Mouse (Mus musculus) intestine, postnatal 0 days (tissue): ENCODE results near the gene Kcng3. TPM values are rescaled to one million over a fixed set of nuclear protein-coding genes. Genes with fewer than 3 reads are reported as not detected.

ENCODE experiments used
- ATAC-seq: fragments of 200-750 bp; cut with Nextera tagmentation; 2 replicates; pipeline ENCODE4 v1.8.0; 2017; ENCODE audit warnings: mild to moderate bottlenecking, moderate TSS enrichment, moderate library complexity
- H3K27ac ChIP-seq: fragments of 300-500 bp; sonication (generic); 2 replicates; pipeline ENCODE4 v1.5.1; 2014; ENCODE audit warnings: mild to moderate bottlenecking, low read depth, low read length, moderate library complexity
- H3K27me3 ChIP-seq: fragments of 300-500 bp; sonication (generic); replicated peaks from 2 replicates; pipeline ENCODE4 v1.6.1; 2014; ENCODE audit warnings: low read length, mixed read lengths; ENCODE audit not compliant: control insufficient read depth, insufficient read depth
- H3K36me3 ChIP-seq: fragments of 300-500 bp; sonication (generic); 2 replicates; pipeline ENCODE4 v1.6.1; 2014; ENCODE audit warnings: mild to moderate bottlenecking, moderate library complexity; ENCODE audit not compliant: control insufficient read depth, insufficient read depth
- H3K4me1 ChIP-seq: fragments of 300-500 bp; sonication (generic); replicated peaks from 2 replicates; pipeline ENCODE4 v1.6.1; 2014; ENCODE audit warnings: antibody characterized with exemption, low read length, mixed read lengths; ENCODE audit not compliant: control insufficient read depth, insufficient read depth
- H3K4me2 ChIP-seq: fragments of 300-500 bp; sonication (generic); replicated peaks from 2 replicates; pipeline ENCODE4 v1.6.1; 2014; ENCODE audit warnings: low read depth, mild to moderate bottlenecking, moderate library complexity
- H3K4me3 ChIP-seq: fragments of 300-500 bp; sonication (generic); 2 replicates; pipeline ENCODE4 v1.5.1; 2014; ENCODE audit warnings: low read depth, low read length
- H3K9ac ChIP-seq: fragments of 300-500 bp; sonication (generic); 2 replicates; pipeline ENCODE4 v1.6.1; 2014; ENCODE audit warnings: mild to moderate bottlenecking, low read depth, low read length
- H3K9me3 ChIP-seq: fragments of 300-500 bp; sonication (generic); 2 replicates; pipeline ENCODE4 v1.6.1; 2016; ENCODE audit warnings: mixed run types; ENCODE audit not compliant: control insufficient read depth
- CTCF ChIP-seq: sonication (generic); IDR thresholded peaks from 2 replicates; pipeline ENCODE4 v1.5.1; 2016; ENCODE audit warnings: low read depth, mild to moderate bottlenecking, control low read depth, antibody characterized with exemption, moderate library complexity
- WGBS: fragments of 180-500 bp; shearing (Covaris S2); extraction: QIAGEN DNeasy Blood & Tissue Kit; methylation state at CpG from one replicate; pipeline ENCODE4 v1.1.7; 2014; 5-methylcytosine and 5-hydroxymethylcytosine counted together
- polyA plus RNA-seq: library from polyadenylated mRNA; unstranded; fragments of >200 nt; fragmentation: Nextera tagmentation; extraction: Ambion mirVana; gene quantifications from 2 replicates; pipeline ENCODE4 v1.2.1, GENCODE M21; 2015

The Kcng3 gene
- polyA plus RNA-seq, 1 experiment from 2014 or later, result not detected

DNA sequence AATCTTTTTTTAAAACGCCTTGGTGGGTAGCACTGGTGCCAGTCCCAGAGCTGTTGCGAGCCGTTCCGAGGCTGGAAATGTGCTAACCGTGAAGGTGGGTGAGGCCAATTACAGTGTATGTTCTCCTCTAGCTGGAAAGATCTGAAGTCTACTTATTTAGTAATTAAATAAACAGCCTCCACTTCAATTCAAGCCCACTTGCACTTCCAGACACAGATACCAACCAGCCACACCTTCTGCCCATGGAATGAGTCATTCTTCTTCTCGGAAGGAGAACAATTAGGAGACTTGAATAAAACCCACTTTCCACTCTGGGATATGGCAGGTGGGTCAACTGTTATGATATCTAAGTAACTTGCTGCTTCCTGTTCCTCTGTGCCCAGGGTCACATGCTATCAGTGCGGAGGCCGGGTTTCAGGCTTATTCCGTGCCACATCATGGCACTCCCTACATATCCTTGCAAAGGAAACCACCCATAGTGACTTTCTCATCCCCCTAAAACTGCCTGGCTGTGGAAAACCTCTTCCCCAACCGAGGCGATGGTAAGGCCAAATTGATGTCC lies 54.8 kb downstream of the Kcng3 start:
- TF ChIP-seq CTCF, result no peak
- no peak overlapping the region for H3K4me3 ChIP-seq
- no peak overlapping the region for H3K4me2 ChIP-seq
- ATAC-seq, result 0 out of 2 replicates have a peak, but pooled peaks have one; percentile 16
- no peaks in the 10 kb centered on the region for H3K4me1 ChIP-seq
- H3K9ac ChIP-seq, result no peak overlapping the region
- H3K36me3 ChIP-seq, result no peaks in the 10 kb centered on the region
- H3K27ac ChIP-seq, result no peak overlapping the region
- no peaks in the 10 kb centered on the region for H3K27me3 ChIP-seq
- no peaks in the 10 kb centered on the region for H3K9me3 ChIP-seq
- 81% methylated on average over 11 of the region's 11 CpGs for WGBS

DNA sequence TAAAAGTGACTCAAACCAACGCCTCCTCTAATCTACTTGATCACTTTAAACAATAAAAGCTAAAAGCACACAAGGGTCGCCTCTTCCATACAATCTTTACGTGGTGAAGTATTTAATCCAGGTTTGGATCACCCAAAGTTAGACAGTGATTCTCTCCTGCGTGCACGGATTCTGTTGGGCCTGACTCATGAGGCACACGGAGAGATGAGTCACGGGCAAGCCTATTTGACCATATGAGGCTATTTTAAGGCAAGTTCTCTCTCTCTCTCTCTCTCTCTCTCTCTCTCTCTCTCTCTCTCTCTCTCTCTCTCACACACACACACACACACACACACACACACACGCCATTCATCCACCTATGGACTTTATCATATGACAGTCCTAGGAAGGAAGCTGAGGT lies 57.1 kb downstream of the Kcng3 start:
- no peak overlapping the region for H3K9ac ChIP-seq
- no peak overlapping the region for H3K4me3 ChIP-seq
- no peak overlapping the region for H3K27ac ChIP-seq
- TF ChIP-seq CTCF, result no peak
- no peaks in the 10 kb centered on the region for H3K36me3 ChIP-seq
- H3K4me2 ChIP-seq, result no peak overlapping the region
- no peak for ATAC-seq
- H3K27me3 ChIP-seq, result no peaks in the 10 kb centered on the region
- no peaks in the 10 kb centered on the region for H3K4me1 ChIP-seq
- WGBS, result 88% methylated on average over 8 of the region's 8 CpGs
- no peaks in the 10 kb centered on the region for H3K9me3 ChIP-seq

DNA sequence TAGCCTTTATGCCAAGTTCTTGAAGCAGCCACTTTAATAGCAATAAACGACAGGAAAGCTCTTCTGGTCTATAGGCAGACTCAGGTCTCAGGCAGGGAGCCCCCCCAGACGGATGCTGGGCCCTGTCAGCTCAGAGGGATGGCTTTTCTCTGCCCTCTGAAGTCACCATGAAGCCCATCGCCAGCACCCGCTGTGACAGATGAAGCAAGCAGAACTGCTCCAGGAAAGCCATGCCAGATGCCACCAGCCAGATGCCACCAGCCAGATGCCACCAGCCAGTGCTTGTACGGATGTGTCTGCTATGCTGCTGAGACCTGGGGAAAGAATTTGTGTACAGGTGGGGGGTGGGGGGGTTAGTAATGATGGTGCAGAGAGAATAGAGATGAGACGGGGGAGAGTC lies 58.6 kb downstream of the Kcng3 start:
- 68% methylated on average over 6 of the region's 6 CpGs for WGBS
- no peak overlapping the region for H3K4me2 ChIP-seq
- no peak overlapping the region for H3K4me3 ChIP-seq
- no peak overlapping the region for H3K9ac ChIP-seq
- no peak for TF ChIP-seq CTCF
- H3K27ac ChIP-seq, result no peak overlapping the region
- H3K27me3 ChIP-seq, result no peaks in the 10 kb centered on the region
- H3K36me3 ChIP-seq, result no peaks in the 10 kb centered on the region
- H3K4me1 ChIP-seq, result no peaks in the 10 kb centered on the region
- no peaks in the 10 kb centered on the region for H3K9me3 ChIP-seq
- no peak for ATAC-seq

DNA sequence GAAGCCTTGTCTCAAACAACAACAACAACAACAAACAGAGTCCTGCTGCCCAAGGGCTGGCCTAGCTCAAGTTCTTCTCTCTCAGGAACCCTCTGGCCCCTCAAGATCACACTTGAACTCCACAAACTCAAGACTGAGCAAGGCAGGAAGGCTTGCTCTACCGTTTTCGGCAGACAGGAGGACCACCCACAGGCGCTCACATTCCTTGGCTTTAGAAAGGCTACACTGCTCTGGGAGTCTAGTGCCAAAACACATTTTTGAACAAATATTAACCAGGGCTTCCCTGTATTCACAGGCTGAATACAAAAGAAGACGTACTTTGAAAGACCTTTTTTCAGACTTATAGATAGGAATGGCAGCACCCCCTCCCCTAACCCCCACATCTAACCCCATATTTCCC lies 59.3 kb downstream of the Kcng3 start:
- WGBS, result 46% methylated on average over 4 of the region's 4 CpGs
- Histone ChIP-seq H3K4me2 (no peak overlapping the region), H3K4me3 (no peak overlapping the region), H3K4me1 (no peaks in the 10 kb centered on the region), H3K27me3 (no peaks in the 10 kb centered on the region), H3K27ac (no peak overlapping the region), H3K9ac (no peak overlapping the region), H3K36me3 (no peaks in the 10 kb centered on the region), H3K9me3 (no peaks in the 10 kb centered on the region)
- no peak for ATAC-seq
- TF ChIP-seq CTCF, result peak; percentile 35; the same call in 1 of the 2 replicates

DNA sequence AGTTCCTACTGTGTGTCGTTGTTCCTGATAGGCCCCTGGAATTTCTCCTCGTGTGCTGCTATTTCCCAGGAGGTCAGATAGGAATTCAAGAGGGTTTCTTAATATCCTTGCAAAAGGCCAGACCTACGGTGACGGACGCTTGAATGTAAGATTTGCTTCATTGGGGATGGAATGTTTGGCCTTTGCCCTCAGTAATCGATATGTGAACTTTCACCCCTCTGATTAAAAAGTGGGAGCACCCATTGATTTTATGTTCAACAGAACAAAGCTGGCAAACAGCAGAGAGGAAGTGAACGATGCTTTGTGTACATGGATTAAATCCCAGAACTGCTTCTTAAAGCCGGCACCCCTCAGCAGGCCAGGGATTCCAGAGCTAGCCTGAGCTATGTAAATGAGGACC lies 64.3 kb downstream of the Kcng3 start:
- Histone ChIP-seq H3K9me3 (no peaks in the 10 kb centered on the region), H3K27me3 (no peaks in the 10 kb centered on the region), H3K27ac (no peak overlapping the region), H3K4me2 (no peak overlapping the region), H3K36me3 (no peaks in the 10 kb centered on the region), H3K4me1 (no peaks in the 10 kb centered on the region), H3K4me3 (no peak overlapping the region), H3K9ac (no peak overlapping the region)
- no peak for ATAC-seq
- WGBS, result 40% methylated on average over 8 of the region's 8 CpGs
- no peak for TF ChIP-seq CTCF

DNA sequence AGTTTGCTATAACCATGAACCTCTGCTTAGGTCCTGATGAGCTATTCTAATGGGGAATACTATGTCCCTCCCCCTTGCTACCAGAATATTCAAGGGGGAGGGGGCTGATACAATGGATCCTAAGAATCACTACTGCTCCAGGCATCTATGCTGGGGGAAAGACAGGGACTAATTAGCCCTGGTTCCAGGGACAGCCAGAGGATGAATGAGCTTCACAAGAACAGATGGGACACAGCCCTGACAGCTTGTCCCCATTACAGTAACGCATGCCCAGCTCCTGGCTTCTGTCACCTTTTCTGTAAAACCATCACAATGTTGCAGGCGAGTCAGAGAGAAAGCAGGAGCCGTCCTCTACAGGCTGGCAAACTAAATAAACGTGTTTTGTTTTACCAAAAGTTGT lies 66.2 kb downstream of the Kcng3 start:
- WGBS, result 68% methylated on average over 4 of the region's 4 CpGs
- Histone ChIP-seq H3K27ac (no peak overlapping the region), H3K27me3 (no peaks in the 10 kb centered on the region), H3K36me3 (no peaks in the 10 kb centered on the region), H3K9me3 (no peaks in the 10 kb centered on the region), H3K4me3 (no peak overlapping the region), H3K4me1 (no peaks in the 10 kb centered on the region), H3K9ac (no peak overlapping the region), H3K4me2 (no peak overlapping the region)
- ATAC-seq, result no peak
- TF ChIP-seq CTCF, result no peak
